ENCODE assay signal across 14 mouse cellular contexts in genomic region chr8:71307371-71307770, GRCm38 (mm10).
"Had no signal": no experiment of that assay in that cellular context is flagged by ENCODE, and none has a peak within 500 bp of the region (broad histone marks: within the 10 kb centered on the region; RNA-seq: fewer than 3 reads in every experiment).

No protein-coding gene starts in this region.

- H3K9ac ChIP-seq: intestine, embryonic 15.5 days; liver, embryonic 15.5 days; lung, embryonic 15.5 days; midbrain, embryonic 15.5 days; neural tube, embryonic 12.5 days; stomach, embryonic 15.5 days had no signal

- H3K27me3 ChIP-seq: intestine, embryonic 15.5 days; liver, embryonic 15.5 days; lung, embryonic 15.5 days; midbrain, embryonic 15.5 days; neural tube, embryonic 12.5 days; stomach, embryonic 15.5 days had no signal

- H3K4me3 ChIP-seq: intestine, embryonic 15.5 days; layer of hippocampus, adult 2 months; limb, embryonic 10.5 days; liver, embryonic 15.5 days; lung, embryonic 15.5 days; midbrain, embryonic 15.5 days; neural tube, embryonic 12.5 days; stomach, embryonic 15.5 days had no signal

- ATAC-seq: intestine, embryonic 15.5 days; midbrain, embryonic 15.5 days had no signal

- H3K27ac ChIP-seq: intestine, embryonic 15.5 days; layer of hippocampus, adult 2 months; limb, embryonic 10.5 days; liver, embryonic 15.5 days; lung, embryonic 15.5 days; midbrain, embryonic 15.5 days; neural tube, embryonic 12.5 days; stomach, embryonic 15.5 days had no signal

- H3K9me3 ChIP-seq: intestine, embryonic 15.5 days; limb, embryonic 10.5 days; liver, embryonic 15.5 days; lung, embryonic 15.5 days; midbrain, embryonic 15.5 days; neural tube, embryonic 12.5 days had no signal

- H3K36me3 ChIP-seq: midbrain, embryonic 15.5 days had no signal

- DNase-seq: kidney, adult 18-20 months; kidney, postnatal 10 days; kidney, postnatal 4 days; thymus, adult 2 months; thymus, postnatal 25 days had no signal

- H3K4me1 ChIP-seq: intestine, embryonic 15.5 days; limb, embryonic 10.5 days; midbrain, embryonic 15.5 days; neural tube, embryonic 12.5 days had no signal

- H3K4me2 ChIP-seq: intestine, embryonic 15.5 days; liver, embryonic 15.5 days; lung, embryonic 15.5 days; midbrain, embryonic 11.5 days; midbrain, embryonic 15.5 days; neural tube, embryonic 12.5 days; stomach, embryonic 15.5 days had no signal
